8 mouse cellular contexts compared by ENCODE assay signal in genomic region chr11:49202523-49203061, GRCm38 (mm10). TPM values are rescaled to one million over a fixed set of nuclear protein-coding genes. Genes with fewer than 3 reads are reported as not detected.
A peak's percentile ranks its signal among the peaks of the same experiment; 100 is the strongest.
DNase-seq lines count a peak whose midpoint lies in the region; ATAC-seq lines count a peak whose summit lies in the region.

No protein-coding gene starts in this region.

- WGBS in forebrain, embryonic 10.5 days = 9% methylated on average over 10 of the region's 10 CpGs
- WGBS in intestine, embryonic 16.5 days = 2% methylated on average over 10 of the region's 10 CpGs

- DNase-seq in layer of hippocampus, adult 9-11 months = peak; percentile 8
- DNase-seq in layer of hippocampus, adult 8-10 months (ENCODE audit: low spot score in 2 of 2) = no peak
- DNase-seq in NIH3T3 (ENCODE audit: low read depth) = peak; percentile 44
- DNase-seq in forebrain, embryonic 10.5 days (ENCODE audit: extremely low spot score, low spot score) = peak; percentile 36
- peak; percentile 6 for DNase-seq in lung, postnatal 25 days (ENCODE audit: low spot score)
- DNase-seq in retina, embryonic 14.5 days (ENCODE audit: low spot score) = peak; percentile 51
- no peak for DNase-seq in right cerebral cortex, adult 2 months (ENCODE audit: low spot score in 2 of 2)

- peak overlapping the region; percentile 91 for H3K4me3 ChIP-seq in forebrain, embryonic 10.5 days
- peak overlapping the region; percentile 78 for H3K4me3 ChIP-seq in intestine, embryonic 16.5 days (ENCODE audit: low read length)

- peaks cover 20% of the 10 kb centered on the region for H3K4me1 ChIP-seq in forebrain, embryonic 10.5 days
- H3K4me1 ChIP-seq in intestine, embryonic 16.5 days (ENCODE audit: control insufficient read depth, insufficient read depth, low read length) = peaks cover 5% of the 10 kb centered on the region

- no peaks in the 10 kb centered on the region for H3K27me3 ChIP-seq in forebrain, embryonic 10.5 days (ENCODE audit: poor library complexity, severe bottlenecking)
- no peaks in the 10 kb centered on the region for H3K27me3 ChIP-seq in intestine, embryonic 16.5 days (replicated peaks; ENCODE audit: control insufficient read depth, insufficient read depth, low read length)

- peak overlapping the region; percentile 100 for H3K27ac ChIP-seq in forebrain, embryonic 10.5 days
- peak overlapping the region; percentile 98 for H3K27ac ChIP-seq in intestine, embryonic 16.5 days (ENCODE audit: low read length)

- no peaks in the 10 kb centered on the region for H3K9me3 ChIP-seq in forebrain, embryonic 10.5 days
- no peaks in the 10 kb centered on the region for H3K9me3 ChIP-seq in intestine, embryonic 16.5 days (ENCODE audit: control insufficient read depth, low read length)

- H3K4me2 ChIP-seq in intestine, embryonic 16.5 days (ENCODE audit: low read depth, low read length) = peak overlapping the region; percentile 87

- H3K9ac ChIP-seq in intestine, embryonic 16.5 days (ENCODE audit: low read depth, low read length) = peak overlapping the region; percentile 90

- H3K36me3 ChIP-seq in forebrain, embryonic 10.5 days (replicated peaks) = peaks cover 16% of the 10 kb centered on the region
- H3K36me3 ChIP-seq in intestine, embryonic 16.5 days (ENCODE audit: control insufficient read depth, insufficient read depth, low read length) = no peaks in the 10 kb centered on the region

- peak; percentile 16 for ATAC-seq in intestine, embryonic 16.5 days

RNA-seq across cellular contexts. Expression of gene Zfp62, which starts 0.5 kb away (rescaled TPM):
- total RNA-seq in layer of hippocampus, adult 8-10 months (2022) = 10 to 100 TPM; 42.5 to 60.7 (median 52.8) TPM
- 42.3 and 49.2 TPM in 2 replicates for polyA plus RNA-seq in forebrain, embryonic 10.5 days (2016; fragmentation: Nextera tagmentation; extraction: Ambion mirVana)
- 20.7 and 23.1 TPM in 2 replicates for polyA plus RNA-seq in intestine, embryonic 16.5 days (2015; fragmentation: Nextera tagmentation; extraction: Ambion mirVana)

RNA-seq across cellular contexts. Expression of gene Btnl9, which starts 15.6 kb away (rescaled TPM):
- not detected for total RNA-seq in layer of hippocampus, adult 8-10 months (2022)
- 0.07 and 0.14 TPM in 2 replicates for polyA plus RNA-seq in forebrain, embryonic 10.5 days (2016; fragmentation: Nextera tagmentation; extraction: Ambion mirVana)
- polyA plus RNA-seq in intestine, embryonic 16.5 days (2015; fragmentation: Nextera tagmentation; extraction: Ambion mirVana) = 1.6 TPM in 2 replicates

RNA-seq across cellular contexts. Expression of gene Mgat1, which starts 41.4 kb away (rescaled TPM):
- 10 to 100 TPM; 56.4 to 63.2 (median 59.5) TPM for total RNA-seq in layer of hippocampus, adult 8-10 months (2022)
- 39.6 and 44.9 TPM in 2 replicates for polyA plus RNA-seq in forebrain, embryonic 10.5 days (2016; fragmentation: Nextera tagmentation; extraction: Ambion mirVana)
- 62.4 and 65.8 TPM in 2 replicates for polyA plus RNA-seq in intestine, embryonic 16.5 days (2015; fragmentation: Nextera tagmentation; extraction: Ambion mirVana)

RNA-seq across cellular contexts. Expression of gene Olfr1394, which starts 48.4 kb away (rescaled TPM):
- not detected for total RNA-seq in layer of hippocampus, adult 8-10 months (2022)
- not detected in 2 replicates for polyA plus RNA-seq in forebrain, embryonic 10.5 days (2016; fragmentation: Nextera tagmentation; extraction: Ambion mirVana)
- polyA plus RNA-seq in intestine, embryonic 16.5 days (2015; fragmentation: Nextera tagmentation; extraction: Ambion mirVana) = not detected in 2 replicates

Comparison
In these comparisons a context has a peak if more than half of its experiments do, and no peak if none do; other contexts are left out.
1. DNase-seq: peak in layer of hippocampus, adult 9-11 months (single experiment), NIH3T3 (single experiment), forebrain, embryonic 10.5 days (single experiment), lung, postnatal 25 days (single experiment) and retina, embryonic 14.5 days (single experiment); none in layer of hippocampus, adult 8-10 months (0 of 2) and right cerebral cortex, adult 2 months (0 of 2).